In genomic region chr2:135562140-135562890, GRCm38 (mm10) we compare ENCODE assay signal across 8 mouse cellular contexts.
A peak's percentile ranks its signal among the peaks of the same experiment; 100 is the strongest.
DNase-seq lines count a peak whose midpoint lies in the region; ATAC-seq lines count a peak whose summit lies in the region.

No protein-coding gene starts in this region.

- no peak overlapping the region for H3K4me3 ChIP-seq in heart, embryonic 16.5 days (ENCODE audit: low read length)

- no peaks in the 10 kb centered on the region for H3K27me3 ChIP-seq in heart, embryonic 16.5 days (ENCODE audit: control insufficient read depth, insufficient read depth, low read length)

- no peak overlapping the region for H3K9ac ChIP-seq in heart, embryonic 16.5 days (ENCODE audit: low read length)

- intact Hi-C loops in left cerebral cortex, postnatal 36 days (cut with DNase I) = no loop called here

- H3K4me1 ChIP-seq in heart, embryonic 16.5 days (ENCODE audit: control insufficient read depth, insufficient read depth, low read length) = peaks cover 6% of the 10 kb centered on the region; the same call in 1 of the 2 replicates

- 64% methylated on average over 10 of the region's 10 CpGs for WGBS in heart, embryonic 16.5 days

- DNase-seq in ovary, postnatal 36 days (ENCODE audit: low spot score) = peak; percentile 43
- DNase-seq in ovary, postnatal 10 days (ENCODE audit: low spot score) = no peak
- DNase-seq in cerebellum, adult 8-10 months = peak; percentile 55
- peak; percentile 22 to 33 for DNase-seq in left cerebral cortex, postnatal 36 days (ENCODE audit: low spot score in 2 of 2)
- DNase-seq in right cerebral cortex, postnatal 10 days (ENCODE audit: low spot score in 2 of 2) = peak; percentile 25 to 29
- no peak for DNase-seq in thymus, postnatal 0 days (ENCODE audit: low spot score)

- H3K9me3 ChIP-seq in heart, embryonic 16.5 days (replicated peaks; ENCODE audit: control insufficient read depth, low read length) = no peaks in the 10 kb centered on the region; the same call in 1 of the 2 replicates

- peak overlapping the region; percentile 52 for H3K27ac ChIP-seq in heart, embryonic 16.5 days (ENCODE audit: low read length)

- no peaks in the 10 kb centered on the region for H3K36me3 ChIP-seq in heart, embryonic 16.5 days (ENCODE audit: control insufficient read depth, insufficient read depth)

- no peak overlapping the region for H3K4me2 ChIP-seq in heart, embryonic 16.5 days (ENCODE audit: low read depth, low read length)

- ATAC-seq in heart, embryonic 16.5 days (replicated peaks; ENCODE audit: extremely low read depth, insufficient read depth, low FRiP score) = peak; percentile 67
- ATAC-seq in inflammation-experienced regulatory T-cells, adult 6 months = no peak

Comparison
In these comparisons a context has a peak if more than half of its experiments do, and no peak if none do; other contexts are left out.
1. DNase-seq: peak in ovary, postnatal 36 days (single experiment), cerebellum, adult 8-10 months (single experiment), left cerebral cortex, postnatal 36 days (2 of 2) and right cerebral cortex, postnatal 10 days (2 of 2); none in ovary, postnatal 10 days (single experiment) and thymus, postnatal 0 days (single experiment).